Mouse (Mus musculus) kidney, adult 18-20 months (tissue): ENCODE data around the gene Pomt1.

Source experiments
- DNase-seq: peaks from one replicate; pipeline ENCODE4 v3.0.0; 2021

The Pomt1 gene

DNA sequence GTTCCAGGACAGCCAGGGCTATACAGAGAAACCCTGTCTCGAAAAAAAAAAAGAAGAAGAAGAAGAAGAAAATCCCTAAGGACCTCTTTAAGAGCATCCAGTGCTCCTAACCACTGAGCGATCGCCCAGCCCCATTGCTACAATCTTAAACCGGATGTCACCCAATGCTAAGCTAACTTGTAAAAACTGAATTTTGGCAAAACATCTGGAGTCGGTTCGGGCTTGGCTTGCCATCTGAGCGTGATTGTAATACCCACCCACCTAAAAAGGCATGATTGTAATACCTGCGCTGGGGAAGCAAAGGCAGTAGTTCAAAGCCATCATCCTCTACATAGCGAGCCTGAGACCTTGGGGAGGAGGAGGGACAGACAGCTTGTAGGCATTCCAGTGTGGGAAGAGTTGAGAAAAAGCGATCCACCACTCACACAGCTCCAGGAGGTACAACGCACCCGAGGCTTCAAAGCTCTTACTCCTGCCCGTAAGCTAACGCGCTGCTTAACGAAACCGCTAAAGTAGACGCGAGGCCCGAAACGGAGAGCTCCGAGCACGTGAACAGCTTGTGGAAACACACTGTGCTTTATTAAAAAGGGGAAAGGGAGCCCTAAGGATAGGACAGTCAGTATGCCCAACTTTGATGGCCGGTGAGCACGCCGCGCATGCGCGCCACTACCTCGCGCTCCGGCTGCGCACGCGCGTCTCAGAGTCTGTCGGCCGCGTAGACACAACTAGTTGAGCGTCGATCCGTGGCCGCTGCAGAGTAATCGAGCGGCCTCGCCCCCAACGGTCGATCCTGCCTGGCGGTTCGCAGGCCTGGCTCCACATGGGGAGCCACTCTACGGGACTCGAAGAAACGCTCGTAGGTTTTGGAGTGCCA is at the start of gene Pomt1:
TSS of gene Pomt1 (plus strand) at position 705 of the 874 bp plus-strand sequence.
- peak; percentile 91 for DNase-seq

DNA sequence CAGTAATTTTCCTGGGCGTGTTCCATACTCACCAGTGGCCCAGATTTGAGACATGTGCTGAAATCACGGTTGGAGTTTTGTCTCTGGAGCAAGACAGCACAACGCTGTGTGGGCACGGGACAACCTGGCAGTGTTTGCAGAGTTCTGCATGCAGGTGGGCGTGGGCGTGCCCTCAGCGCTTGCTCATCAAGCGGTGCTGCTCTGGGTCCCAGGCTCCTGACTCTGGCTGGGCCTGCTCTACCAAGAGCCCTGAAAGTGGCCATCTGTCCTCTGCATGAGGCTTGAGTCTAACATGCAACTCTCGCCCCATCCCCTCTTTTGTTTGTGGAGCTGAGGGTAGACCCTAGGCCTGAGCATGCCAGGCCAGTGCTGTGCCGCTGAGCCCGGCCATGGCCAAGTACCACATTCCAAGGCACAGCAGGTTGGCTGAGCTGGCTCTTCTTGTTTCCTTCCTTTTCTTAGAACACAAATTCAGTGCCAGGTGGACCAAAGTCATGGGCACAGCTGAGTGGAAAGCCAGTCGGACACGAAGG is 49.3 kb upstream of the Pomt1 start:
- no peak for DNase-seq

DNA sequence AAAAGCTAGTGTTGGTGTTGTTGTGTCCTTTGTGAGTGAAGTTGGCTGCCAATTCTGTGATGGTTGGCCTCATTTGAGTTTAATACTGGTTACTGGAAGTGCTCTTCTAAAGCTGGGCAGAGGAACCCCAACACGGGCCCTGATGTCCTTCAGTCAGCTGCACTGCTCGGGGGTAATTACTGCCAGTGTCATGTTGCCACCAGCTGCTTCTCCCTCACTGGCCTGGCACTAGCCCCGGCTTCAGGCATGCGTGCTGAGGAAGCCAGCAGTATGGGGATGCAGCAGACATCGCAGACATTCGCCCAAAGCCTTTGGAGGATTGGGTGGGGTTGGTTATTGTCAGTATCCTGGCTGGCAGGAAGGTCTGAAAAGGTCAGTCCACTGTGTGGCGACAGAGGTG is 48.7 kb upstream of the Pomt1 start:
- DNase-seq = no peak

DNA sequence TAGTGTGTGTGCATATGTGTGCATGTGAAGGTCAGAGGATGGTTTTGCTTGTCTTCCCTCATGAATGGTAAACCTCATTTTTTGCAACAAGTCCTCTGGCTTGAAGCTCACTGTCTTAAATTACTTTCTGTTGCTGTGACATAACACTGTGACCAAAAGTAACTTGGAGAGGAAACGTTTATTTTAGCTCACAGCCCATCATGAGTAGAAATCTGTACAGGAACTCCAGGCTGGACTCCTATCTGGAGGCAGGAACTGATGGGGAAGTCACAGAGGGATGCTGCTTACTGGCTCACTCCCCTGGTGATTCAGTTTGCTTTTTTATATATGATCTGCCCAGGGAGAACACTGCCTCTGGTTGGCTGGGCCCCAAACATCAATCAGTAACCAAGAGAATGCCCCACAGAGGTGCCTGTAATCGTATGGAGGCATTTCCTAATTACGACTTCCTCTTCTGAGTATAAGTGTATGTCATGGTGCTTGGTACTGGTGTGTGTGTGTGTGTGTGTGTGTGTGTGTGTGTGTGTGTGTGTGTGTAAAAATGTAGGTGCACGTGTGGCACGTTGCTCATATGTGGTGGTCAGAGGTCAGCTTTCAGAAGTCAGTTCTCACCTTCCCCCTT is 47.2 kb upstream of the Pomt1 start:
- DNase-seq = no peak

DNA sequence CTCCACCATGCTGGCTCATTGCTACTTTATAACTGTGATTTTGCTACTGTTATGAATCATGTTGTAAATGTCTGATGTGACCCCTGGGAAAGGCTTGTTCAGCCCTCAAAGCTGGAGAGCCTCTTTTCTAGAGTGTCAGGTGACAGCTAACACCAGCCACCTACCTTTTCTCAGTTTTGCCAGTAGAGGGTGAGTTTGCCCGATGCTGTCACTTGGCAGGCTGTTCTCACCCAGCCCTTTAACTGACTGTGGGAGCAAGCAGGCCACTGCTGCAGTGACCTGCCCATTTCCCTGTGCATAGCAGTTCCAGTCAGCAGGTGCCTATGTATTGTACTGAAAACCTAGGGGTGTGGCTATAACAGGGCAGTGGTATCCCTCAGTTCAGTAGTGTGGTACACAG is 45.8 kb upstream of the Pomt1 start:
- no peak for DNase-seq

DNA sequence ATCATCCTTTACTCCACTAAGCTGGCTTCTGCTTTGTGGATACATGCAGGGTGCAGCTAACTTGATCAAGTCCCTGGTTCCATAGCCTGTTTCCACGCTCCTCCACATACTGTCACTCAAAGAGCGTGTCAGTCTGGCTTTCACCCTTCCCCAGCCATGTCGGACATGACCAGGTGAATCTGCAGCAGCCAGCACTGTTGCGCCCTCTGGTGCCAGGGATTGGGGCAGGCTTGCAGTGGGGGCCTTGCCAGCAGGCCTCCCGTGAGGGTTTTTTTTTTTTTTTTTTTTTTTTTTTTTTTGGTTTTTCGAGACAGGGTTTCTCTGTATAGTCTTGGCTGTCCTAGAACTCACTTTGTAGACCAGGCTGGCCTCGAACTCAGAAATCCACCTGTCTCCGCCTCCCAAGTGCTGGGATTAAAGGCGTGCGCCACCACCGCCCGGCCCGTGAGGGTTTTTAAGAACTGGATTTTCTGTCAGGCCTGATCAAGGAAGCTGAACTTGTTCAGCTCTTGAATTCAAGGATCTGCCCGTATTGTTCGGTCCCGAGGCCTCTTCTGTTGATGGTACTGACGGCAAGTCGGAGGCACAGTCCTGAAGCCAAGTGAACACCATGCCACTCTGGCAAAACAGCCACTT is 44.4 kb upstream of the Pomt1 start:
- DNase-seq = peak; percentile 71

DNA sequence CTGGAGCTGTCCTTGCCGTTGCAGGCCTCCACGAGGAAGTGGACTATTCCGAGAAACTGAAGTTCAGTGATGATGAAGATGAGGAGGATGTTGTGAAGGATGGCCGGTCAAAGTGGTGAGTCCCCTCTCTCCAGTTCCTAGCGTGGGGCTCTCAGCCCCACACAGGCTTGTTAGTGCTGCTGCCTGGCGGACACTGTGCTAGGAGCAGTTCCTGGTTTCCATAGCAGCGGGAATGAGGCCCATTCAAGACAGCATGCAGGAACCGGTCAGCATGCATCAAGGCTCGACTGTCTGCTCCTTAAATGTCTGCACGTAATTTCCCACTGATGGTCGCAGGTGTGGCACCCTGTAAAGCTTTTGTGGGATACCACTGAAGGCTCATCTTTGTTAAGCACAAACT is 37.4 kb upstream of the Pomt1 start:
- DNase-seq = no peak

DNA sequence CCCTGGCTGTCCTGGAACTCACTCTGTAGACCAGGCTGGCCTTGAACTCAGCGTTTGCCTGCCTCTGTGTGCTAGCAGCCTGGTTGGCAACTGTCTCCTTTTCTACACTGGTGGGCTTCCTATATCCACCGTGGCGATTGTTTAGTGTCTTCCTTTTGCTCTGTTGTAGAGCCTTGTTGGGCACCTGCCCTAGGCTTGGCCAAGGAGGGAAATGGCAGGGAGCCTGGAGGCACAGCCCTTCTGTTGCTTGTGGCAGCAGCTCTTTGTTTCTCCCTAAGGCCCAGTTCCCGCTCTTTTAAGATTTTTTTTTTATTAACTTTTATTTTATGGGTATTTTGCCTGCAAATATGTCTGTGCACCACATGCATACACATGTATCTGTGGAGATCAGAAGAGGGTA is 36.4 kb upstream of the Pomt1 start:
- DNase-seq = no peak

DNA sequence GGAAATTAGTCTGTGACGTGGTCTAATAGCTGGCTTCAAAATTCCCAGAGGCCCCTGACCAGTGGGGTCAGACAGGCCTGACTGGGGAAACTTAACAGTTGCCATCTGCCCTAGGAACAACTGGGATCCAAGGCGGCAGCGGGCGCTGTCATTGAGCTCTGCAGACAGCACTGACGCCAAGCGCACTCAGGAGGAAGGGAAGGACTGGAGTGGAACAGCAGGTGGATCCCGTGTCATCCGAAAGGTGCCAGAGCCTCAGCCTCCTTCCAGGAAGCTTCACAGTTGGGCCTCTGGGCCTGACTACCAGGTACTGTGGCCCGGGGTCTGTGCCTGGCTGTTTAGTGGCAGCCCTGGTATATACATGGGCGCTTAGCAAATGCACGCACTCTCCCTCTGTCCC is 35.7 kb upstream of the Pomt1 start:
- DNase-seq = no peak

DNA sequence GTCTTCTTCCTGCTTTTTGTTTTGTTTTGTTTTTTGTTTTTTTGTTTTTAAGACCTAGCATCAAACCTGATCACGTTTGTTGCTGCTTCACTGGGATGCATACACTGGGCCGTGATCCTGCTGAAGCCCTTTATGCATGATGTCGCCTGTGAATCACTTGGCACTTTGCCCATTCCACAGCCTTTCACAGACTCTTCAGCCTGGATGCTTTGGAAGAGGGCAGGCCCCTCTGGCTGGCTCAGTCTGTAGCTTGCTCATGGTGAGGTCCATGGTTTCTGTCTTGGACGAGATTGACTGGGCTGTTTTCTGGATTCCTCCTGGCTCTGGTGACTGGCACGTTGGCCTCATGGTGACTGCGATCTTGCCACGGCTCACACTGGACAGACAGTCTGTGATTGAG is 34.9 kb upstream of the Pomt1 start:
- no peak for DNase-seq

DNA sequence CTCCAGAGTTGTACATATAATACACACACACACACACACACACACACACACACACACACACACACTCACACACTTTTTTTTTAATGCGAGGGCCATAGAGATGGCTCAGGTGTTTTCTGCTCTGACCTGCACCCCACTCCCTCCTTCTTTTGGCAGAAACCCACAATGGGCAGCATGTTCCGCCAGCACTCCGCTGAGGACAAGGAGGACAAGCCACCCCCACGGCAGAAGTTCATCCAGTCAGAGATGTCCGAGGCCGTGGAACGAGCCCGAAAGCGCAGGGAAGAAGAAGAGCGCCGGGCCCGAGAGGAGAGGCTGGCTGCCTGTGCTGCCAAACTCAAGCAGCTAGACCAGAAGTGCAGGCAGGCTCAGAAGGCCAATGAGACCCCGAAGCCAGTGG is 32.5 kb upstream of the Pomt1 start:
- no peak for DNase-seq

DNA sequence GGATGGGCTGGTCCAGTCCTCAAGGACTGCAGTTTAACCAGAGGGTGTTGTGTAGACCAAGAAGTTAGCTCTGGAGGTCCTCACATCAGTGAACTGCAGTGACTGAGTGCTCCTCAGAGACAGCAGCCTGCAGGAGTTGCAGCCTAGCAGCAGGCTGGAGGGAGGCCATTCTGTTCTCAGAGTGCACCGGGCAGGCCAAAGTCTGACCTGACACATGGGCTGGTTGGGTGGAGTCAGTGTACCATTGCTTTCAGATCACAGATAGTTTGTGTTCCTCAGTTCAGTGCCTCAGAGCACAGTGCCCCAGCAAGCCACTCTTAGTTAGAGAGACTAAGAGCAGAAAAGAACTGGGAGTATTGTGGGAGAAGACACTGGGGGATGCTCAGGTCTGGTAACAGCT is 28.7 kb upstream of the Pomt1 start:
- peak; percentile 56 for DNase-seq

DNA sequence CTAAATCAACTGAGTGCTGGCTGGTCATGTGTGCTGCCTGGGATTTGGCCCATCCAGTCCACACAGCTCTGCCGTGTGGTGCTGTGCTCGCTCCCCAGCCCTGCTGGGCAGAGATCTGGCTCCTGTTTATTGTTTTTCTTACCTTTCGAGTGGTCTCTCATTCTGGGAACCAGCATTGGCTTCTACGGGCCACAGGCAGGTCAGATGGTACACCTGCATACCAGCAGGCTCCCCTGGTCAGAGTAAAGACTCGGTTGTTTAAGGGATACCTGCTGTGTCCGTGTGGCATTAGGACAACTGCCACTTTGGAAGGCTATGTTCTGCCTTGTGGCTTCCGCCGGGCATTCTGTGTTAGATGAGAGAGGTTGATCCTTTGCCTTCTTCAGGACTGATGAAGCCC is 24.7 kb upstream of the Pomt1 start:
- no peak for DNase-seq

DNA sequence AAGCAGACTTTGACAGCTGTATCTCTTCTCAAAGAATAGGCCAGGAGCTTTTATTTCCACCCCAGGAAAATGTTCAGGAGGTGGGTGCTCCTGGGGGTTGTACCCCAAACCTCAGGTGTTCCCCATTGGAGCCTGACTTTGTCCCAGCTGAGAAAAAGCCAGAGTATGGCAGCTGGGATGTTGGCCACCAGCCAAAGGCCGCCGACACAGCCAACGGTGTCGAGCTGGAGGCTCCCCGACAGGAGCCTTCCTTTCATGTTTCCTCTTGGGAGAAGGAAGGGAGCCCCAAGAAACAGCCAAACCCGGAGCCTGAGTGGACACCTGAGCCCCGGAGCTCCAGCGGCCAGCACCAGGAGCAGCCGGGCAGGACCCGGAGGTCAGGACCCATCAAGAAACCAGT is 23.4 kb upstream of the Pomt1 start:
- DNase-seq = no peak

DNA sequence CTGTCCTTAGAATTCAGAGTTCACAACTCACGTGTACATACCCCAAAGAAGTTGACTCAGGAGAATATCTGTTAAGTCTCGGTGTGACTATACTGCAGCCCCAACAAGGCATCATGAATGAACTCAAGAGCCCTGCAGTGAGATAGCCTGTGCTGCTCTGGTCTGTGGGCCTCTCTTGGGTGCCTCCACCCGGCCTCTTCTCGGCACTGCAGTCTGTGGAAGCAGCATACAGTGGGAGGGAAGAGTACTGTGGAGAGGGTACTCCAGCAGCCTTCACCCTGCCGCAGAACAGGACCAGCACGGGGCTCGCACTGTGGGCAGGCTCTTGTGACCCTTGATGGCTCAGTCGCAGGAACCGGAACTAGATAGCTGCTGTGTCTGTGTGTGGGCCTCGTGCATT is 20.8 kb upstream of the Pomt1 start:
- no peak for DNase-seq

DNA sequence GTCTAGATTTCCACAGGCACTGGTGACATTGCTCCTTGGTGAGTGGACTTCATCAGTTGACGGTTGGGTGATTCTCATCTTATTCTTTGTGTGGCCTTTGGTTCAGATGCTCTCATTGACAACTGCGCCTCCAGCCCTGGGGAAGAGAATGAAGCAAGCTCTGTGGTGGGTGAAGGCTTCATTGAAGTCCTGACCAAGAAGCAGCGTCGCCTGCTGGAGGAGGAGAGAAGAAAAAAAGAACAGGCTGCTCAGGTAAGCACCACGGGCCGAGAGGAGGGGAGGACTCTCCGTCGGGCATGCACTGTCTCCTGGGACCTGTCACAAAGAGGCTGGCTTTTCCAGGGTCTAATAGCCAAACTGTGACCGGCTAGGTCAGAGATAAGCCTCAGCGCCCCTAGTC is 19.9 kb upstream of the Pomt1 start:
- DNase-seq = no peak

DNA sequence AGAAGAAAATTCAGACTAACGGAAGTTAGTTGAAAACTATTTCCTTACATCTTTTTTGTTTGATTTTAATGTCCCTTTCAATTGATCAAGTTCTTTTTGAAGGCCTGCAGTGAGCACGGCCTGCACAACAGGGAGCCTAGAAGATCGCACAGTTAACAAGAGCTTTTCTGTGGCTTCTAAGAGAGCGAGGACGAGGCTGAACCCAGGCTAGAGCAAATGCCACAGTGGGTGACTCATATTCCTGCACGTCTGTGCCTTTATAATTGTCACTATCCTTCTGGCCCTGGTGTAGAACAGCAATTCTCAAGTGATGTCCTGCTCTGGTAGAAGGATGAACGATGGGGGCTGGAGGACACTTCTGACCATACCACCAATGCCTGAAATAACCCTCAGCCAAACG is 18.7 kb upstream of the Pomt1 start:
- no peak for DNase-seq

DNA sequence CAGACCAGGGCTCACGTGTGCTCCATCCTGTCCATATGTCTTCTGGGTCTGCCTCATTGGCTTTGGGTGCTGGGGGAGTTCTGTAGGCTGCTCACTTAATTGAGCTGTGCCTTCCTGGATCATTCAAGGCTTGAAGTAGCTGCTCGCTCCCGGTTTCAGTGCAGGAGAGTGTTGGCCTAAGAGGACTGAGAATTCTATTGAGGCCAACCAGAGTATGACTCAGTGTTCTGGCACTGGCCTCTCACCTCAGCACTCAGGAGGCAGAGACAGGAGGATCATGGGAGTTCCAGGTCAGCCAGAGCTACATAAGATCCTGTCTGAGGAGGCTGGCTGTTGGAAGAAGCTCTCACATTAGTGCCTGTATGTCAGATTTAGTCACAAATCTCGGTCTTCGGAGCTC is 18.3 kb upstream of the Pomt1 start:
- no peak for DNase-seq

DNA sequence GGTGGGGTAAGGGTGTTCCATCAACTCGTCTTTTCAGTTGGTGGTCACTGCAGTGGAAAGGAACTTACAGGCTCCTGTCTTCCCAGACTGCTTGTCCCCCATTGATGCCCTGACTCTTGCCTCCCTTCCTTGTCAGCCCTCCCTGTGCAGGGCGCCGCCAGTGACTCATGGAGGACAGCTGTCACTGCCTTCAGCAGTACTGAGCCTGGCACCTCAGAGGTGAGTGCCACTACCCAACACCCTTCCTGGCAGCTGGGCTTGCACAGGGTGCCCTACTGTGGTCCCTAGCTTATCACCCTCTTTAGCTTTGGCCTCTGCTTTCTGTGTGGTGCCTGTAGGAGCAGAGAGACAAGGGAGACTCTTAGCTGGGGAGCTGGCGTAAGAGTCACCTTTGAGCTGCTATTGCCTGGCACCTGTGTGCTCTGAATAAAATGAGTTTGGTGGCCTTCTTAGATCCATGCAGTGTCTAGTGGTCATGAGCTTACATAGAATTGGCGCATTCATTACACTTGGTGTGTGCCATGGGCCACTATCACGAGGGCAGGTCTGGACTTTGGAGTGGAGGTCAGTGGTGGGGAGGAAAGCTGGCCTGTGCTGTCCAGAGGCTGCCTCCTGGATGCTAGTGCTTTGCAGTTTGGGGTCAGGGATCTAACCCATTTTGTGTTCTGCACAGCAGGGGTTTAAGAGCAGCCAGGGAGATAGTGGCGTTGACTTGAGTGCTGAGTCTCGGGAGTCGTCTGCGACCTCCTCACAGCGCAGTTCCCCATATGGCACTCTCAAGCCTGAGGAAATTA is 17.7 kb upstream of the Pomt1 start:
- peak; percentile 76 for DNase-seq

DNA sequence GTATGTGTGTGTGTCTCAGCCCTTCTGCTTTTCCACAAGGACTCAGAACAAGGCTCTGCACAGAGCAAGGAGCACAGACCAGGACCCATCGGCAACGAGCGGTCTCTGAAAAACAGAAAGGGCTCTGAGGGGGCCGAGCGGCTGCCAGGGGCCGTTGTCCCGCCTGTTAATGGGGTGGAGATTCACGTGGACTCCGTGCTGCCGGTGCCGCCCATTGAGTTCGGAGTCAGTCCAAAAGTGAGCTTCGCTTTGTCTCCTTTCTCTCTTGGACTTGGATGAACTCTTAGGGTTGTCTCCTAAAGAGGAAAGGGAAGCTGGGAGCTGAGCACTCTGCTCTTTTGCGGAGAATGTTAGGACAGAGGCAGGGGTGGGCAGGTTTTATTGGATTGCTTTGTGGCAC is 16.9 kb upstream of the Pomt1 start:
- no peak for DNase-seq

DNA sequence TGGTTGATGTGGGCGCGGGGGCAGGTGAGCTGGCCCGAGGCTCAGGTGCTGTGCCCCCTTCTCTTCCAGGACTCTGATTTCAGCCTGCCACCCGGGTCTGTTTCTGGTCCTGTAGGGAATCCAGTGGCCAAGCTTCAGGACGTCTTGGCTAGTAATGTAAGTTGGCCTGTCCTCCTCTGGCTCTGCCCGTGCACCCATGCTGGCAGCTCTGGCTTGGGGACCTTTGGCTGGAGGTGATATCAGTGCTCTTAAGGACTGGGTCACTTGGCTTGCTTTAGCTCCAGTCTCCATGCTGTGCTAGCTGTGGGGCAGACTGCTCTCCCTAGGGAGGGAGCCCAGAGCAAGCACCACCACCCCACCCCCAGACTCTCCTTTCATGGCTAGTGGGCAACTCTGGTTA is 16.4 kb upstream of the Pomt1 start:
- DNase-seq = peak; percentile 19

DNA sequence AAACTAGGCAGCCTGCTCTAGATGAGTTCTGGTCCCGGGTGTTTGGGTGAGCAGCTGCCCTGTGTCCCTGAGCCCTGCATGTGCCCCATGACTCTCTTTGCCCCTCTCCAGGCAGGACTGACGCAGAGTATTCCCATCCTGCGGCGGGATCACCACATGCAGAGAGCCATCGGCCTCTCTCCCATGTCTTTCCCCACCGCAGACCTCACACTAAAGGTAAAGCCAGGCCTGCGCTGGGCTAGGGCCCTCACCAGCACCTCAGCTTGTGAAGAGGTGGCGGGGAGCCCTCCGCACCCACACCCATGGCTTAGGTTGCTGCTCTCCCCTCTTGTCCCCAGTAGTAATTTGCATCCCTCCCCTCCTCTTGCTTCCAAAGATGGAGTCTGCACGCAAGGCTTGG is 15.4 kb upstream of the Pomt1 start:
- DNase-seq = no peak

DNA sequence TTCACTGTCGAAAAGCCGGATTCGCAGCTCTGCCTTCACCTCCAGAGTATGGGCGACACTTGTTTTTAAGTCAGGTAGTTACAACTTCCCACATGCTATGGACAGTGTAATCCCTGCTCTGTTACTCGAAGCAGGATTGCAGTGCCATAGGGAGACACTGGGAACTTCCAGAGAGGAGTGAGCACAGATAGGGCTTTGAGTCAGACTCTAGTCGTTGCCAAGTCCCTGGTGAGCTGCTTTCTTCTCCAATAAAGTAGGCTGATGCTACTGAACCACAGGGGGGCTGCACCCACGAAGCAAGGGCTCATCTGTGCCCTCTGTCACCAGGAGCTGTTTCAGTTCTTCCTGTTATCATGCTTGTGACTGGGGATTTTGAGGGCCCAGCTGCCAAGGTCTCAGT is 14.8 kb upstream of the Pomt1 start:
- no peak for DNase-seq
